Mouse (Mus musculus) limb, embryonic 14.5 days (tissue): ENCODE results near the gene Slc22a3. TPM values are rescaled to one million over a fixed set of nuclear protein-coding genes. Genes with fewer than 3 reads are reported as not detected.

Experiments
- ATAC-seq: fragments of 200-750 bp; cut with Nextera tagmentation; 2 replicates; pipeline ENCODE4 v1.8.0; 2017; ENCODE audit warnings: low read depth, moderate number of reproducible peaks, moderate TSS enrichment; ENCODE audit not compliant: low FRiP score
- DNase-seq: peaks from one replicate; pipeline ENCODE4 v3.0.0-alpha.2; 2015; ENCODE audit warnings: low spot score
- H3K27ac ChIP-seq: fragments of 300-500 bp; sonication (generic); replicated peaks from 2 replicates; pipeline ENCODE4 v1.5.1; 2014; ENCODE audit warnings: low read depth, mild to moderate bottlenecking, low read length, moderate library complexity, mixed read lengths
- H3K27me3 ChIP-seq: fragments of 300-500 bp; sonication (generic); 2 replicates; pipeline ENCODE4 v1.6.1; 2014; ENCODE audit warnings: low read length, mixed read lengths; ENCODE audit not compliant: control insufficient read depth, insufficient read depth
- H3K36me3 ChIP-seq: fragments of 300-500 bp; sonication (generic); 2 replicates; pipeline ENCODE4 v1.6.1; 2014; ENCODE audit warnings: mild to moderate bottlenecking, low read length, moderate library complexity, mixed read lengths; ENCODE audit not compliant: control insufficient read depth, insufficient read depth
- H3K4me1 ChIP-seq: fragments of 300-500 bp; sonication (generic); 2 replicates; pipeline ENCODE4 v1.6.1; 2014; ENCODE audit warnings: antibody characterized with exemption, low read length, mixed read lengths; ENCODE audit not compliant: control insufficient read depth, insufficient read depth
- H3K4me2 ChIP-seq: fragments of 300-500 bp; sonication (generic); replicated peaks from 2 replicates; pipeline ENCODE4 v1.6.1; 2014; ENCODE audit warnings: low read depth, mild to moderate bottlenecking, low read length, moderate library complexity; ENCODE audit not compliant: severe bottlenecking
- H3K4me3 ChIP-seq: fragments of 300-500 bp; sonication (generic); replicated peaks from 2 replicates; pipeline ENCODE4 v1.5.1; 2014; ENCODE audit warnings: low read length
- H3K9ac ChIP-seq: fragments of 300-500 bp; sonication (generic); 2 replicates; pipeline ENCODE4 v1.6.1; 2014; ENCODE audit warnings: mild to moderate bottlenecking, low read depth, low read length, moderate library complexity; ENCODE audit not compliant: severe bottlenecking
- H3K9me3 ChIP-seq: fragments of 300-500 bp; sonication (generic); 2 replicates; pipeline ENCODE4 v1.6.1; 2016; ENCODE audit warnings: low read length; ENCODE audit not compliant: control insufficient read depth
- POLR2A ChIP-seq: fragments of 200-500 bp; IDR thresholded peaks from 2 replicates; pipeline ENCODE4 v1.8.0; 2012; ENCODE audit warnings: inconsistent platforms, mild to moderate bottlenecking, moderate library complexity, borderline replicate concordance; ENCODE audit not compliant: insufficient read depth, insufficient read length; ENCODE audit errors: extremely low read depth
- WGBS: fragments of 180-500 bp; shearing (Covaris S2); extraction: QIAGEN DNeasy Blood & Tissue Kit; methylation state at CpG from one replicate; pipeline ENCODE4 v1.1.7; 2014; 5-methylcytosine and 5-hydroxymethylcytosine counted together
- polyA plus RNA-seq, 2 experiments: library from polyadenylated mRNA; depleted of rRNA in 1 of 2; stranded (reverse) in 1 of 2; unstranded in 1 of 2; fragments of >200 nt; fragmentation: Nextera tagmentation in 1 of 2; extraction: Ambion mirVana in 1 of 2; gene quantifications; 2 replicates each; pipeline versions ENCODE4 v1.2.1 to v1.2.3; 2012 to 2014

Gene Slc22a3
- polyA plus RNA-seq, 2 experiments: 1.5 to 2.2 TPM

DNA sequence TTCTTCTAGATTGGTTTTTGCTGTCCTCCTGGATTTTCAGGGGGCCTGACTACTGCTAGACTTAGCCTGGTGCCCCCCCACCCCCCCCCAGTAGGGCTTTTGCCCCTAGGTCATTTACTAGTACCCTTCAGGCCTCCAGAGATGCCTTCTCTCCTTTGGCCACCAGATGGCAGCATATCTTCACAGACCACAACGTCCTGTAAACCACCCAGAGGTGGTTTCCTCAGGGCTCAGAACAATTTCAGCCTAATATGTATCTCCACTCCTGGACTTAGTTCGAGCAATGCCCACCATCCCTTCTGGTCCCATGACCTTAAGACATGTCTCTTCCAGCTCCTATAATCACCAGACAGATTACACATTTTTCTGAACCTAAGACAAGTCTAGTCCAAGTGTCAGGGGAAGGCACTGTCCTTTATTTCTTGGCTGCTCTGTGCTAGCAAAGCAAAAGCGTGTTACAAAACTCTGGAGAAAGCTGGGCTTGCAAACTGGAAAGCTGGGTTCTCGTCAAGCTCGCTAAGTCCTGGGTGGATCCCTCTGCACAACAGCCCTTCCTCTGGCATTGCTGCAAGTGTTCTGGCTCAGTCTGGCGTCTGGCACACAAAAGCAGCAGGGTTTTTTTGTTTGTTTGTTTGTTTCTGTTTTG lies 91.1 kb downstream of the Slc22a3 start:
- no peaks in the 10 kb centered on the region for H3K9me3 ChIP-seq
- H3K4me1 ChIP-seq: peaks cover 23% of the 10 kb centered on the region
- H3K9ac ChIP-seq: no peak overlapping the region
- no peaks in the 10 kb centered on the region for H3K36me3 ChIP-seq
- TF ChIP-seq POLR2A: no peak
- 39% methylated on average over 6 of the region's 6 CpGs for WGBS
- H3K27ac ChIP-seq: no peak overlapping the region
- DNase-seq (peak; percentile 82), ATAC-seq (peak; percentile 54; the same call in 1 of the 2 replicates)
- H3K4me3 ChIP-seq: no peak overlapping the region
- H3K4me2 ChIP-seq: no peak overlapping the region
- H3K27me3 ChIP-seq: no peaks in the 10 kb centered on the region

GRCm38 (mm10) chr17:12415741-12416140 lies 91.8 kb downstream of the Slc22a3 start:
- H3K9ac ChIP-seq: 0 out of 2 replicates have a peak overlapping the region, but pooled peaks have one; percentile 16
- TF ChIP-seq POLR2A: no peak
- peak overlapping the region; percentile 33; the same call in 1 of the 2 replicates for H3K27ac ChIP-seq

DNA sequence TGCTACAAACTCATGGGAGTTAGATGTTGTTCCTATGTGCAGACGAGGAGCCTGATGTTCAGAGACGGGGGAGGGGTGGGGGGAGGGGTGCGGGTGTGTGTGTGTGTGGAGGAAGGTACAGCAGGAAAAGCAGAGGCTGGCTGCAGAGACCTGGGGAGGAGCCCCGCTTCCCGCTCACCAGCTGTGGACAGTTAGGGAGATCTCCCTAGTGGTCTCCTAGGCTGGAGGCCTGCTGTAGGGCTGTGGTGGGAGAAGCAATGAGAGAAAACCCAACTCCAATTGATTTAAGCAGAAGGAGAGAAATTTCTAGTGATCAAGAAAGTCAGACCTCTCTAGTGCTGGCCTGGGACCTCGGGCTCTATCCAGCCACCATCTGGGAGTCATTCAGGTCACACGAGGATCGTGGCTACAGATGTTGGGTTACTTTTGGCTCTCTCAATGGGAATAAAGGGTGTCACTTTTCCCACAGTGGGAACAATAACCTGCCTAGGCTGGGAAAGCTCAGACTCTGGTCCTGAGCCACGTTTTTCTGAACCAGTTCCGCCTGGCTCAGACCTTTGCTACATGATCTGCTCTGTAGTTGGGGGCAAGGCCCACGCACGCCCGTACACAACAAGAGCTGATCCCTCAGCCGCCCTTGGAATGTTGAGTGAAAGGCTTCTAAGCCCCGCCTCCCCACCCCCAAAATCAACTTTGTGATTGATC lies 92.3 kb downstream of the Slc22a3 start:
- WGBS: 25% methylated on average over 15 of the region's 15 CpGs
- DNase-seq (no peak), ATAC-seq (peak; percentile 41; the same call in 1 of the 2 replicates)
- Histone ChIP-seq H3K9ac (0 out of 2 replicates have a peak overlapping the region, but pooled peaks have one; percentile 16), H3K9me3 (no peaks in the 10 kb centered on the region), H3K27me3 (no peaks in the 10 kb centered on the region), H3K4me2 (no peak overlapping the region), H3K27ac (peak overlapping the region; percentile 33; the same call in 1 of the 2 replicates), H3K4me1 (peaks cover 23% of the 10 kb centered on the region), H3K36me3 (no peaks in the 10 kb centered on the region), H3K4me3 (no peak overlapping the region)
- no peak for TF ChIP-seq POLR2A

More at GRCm38 (mm10) chr17:12415741-12416140, 91.8 kb downstream of the Slc22a3 start:
- no peak for ATAC-seq
- Histone ChIP-seq H3K4me3 (no peak overlapping the region), H3K4me2 (no peak overlapping the region), H3K36me3 (no peaks in the 10 kb centered on the region), H3K4me1 (peaks cover 23% of the 10 kb centered on the region), H3K9me3 (no peaks in the 10 kb centered on the region), H3K27me3 (no peaks in the 10 kb centered on the region)
- DNase-seq: no peak
- WGBS: 50% methylated on average over 5 of the region's 5 CpGs

DNA sequence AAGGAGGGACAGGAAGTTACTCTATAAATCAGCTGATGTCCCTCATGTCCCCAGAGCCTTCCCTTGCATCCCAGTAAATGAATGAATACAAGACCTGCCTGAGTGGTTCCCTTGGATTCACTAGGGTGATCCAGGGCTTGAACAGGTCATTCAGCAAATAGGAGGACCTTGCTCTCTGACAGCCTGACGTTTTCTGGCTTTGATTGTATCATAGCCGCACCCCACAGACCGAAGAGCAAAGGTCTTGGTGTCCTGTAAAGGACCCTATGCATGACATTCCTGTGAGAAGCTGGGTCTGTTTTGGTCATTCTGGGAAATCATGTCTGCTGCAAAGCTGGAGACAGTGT lies 94.6 kb downstream of the Slc22a3 start:
- no peaks in the 10 kb centered on the region for H3K27me3 ChIP-seq
- 0 out of 2 replicates have a peak overlapping the region, but pooled peaks have one; percentile 10 for H3K27ac ChIP-seq
- no peak for TF ChIP-seq POLR2A

DNA sequence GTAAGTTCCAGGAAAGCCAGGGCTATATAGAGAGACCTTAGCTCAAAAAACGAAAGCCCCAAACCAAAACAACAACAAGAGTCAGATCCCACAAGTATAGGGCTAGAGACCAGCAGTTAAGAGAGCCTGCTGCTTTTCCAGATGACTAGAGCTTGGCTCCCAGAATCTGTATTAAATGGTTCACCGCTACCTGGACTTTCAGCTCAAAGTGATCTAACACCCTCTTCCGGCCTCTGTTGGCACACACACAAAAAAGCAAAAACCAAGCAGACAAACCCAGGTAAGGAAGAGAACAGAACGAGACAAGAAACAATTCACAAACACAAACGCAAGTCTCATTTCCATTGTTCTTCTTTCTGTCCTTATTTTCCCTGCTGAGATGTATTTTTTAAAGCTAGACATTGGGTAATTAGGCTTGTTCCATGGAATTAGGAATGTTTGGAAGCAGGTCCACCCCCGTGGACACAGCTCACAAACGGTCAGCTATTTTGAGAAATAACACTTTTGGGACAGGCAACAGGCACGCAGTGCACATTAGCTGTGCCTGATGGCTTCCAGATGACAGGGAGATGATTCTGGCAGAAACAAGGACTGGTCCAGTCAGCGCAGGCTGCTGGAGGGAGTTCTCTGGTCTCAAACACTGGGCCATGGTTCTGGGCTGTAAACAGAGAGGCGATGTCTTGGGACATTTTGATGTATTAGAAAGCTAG lies 95.2 kb downstream of the Slc22a3 start:
- no peaks in the 10 kb centered on the region for H3K36me3 ChIP-seq
- peaks cover 30% of the 10 kb centered on the region for H3K4me1 ChIP-seq
- H3K4me3 ChIP-seq: no peak overlapping the region
- H3K9ac ChIP-seq: no peak overlapping the region
- no peaks in the 10 kb centered on the region for H3K9me3 ChIP-seq
- DNase-seq: peak; percentile 59
- TF ChIP-seq POLR2A: no peak
- peak overlapping the region; percentile 28; the same call in 1 of the 2 replicates for H3K27ac ChIP-seq
- ATAC-seq: peak; percentile 75
- WGBS: 30% methylated on average over 10 of the region's 10 CpGs
- H3K4me2 ChIP-seq: no peak overlapping the region
- H3K27me3 ChIP-seq: no peaks in the 10 kb centered on the region

More for the DNA sequence above, 94.6 kb downstream of the Slc22a3 start:
- no peak overlapping the region for H3K4me3 ChIP-seq
- no peak overlapping the region for H3K9ac ChIP-seq
- no peaks in the 10 kb centered on the region for H3K9me3 ChIP-seq
- no peak for ATAC-seq
- no peak for DNase-seq
- 57% methylated on average over 3 of the region's 3 CpGs for WGBS
- no peaks in the 10 kb centered on the region for H3K36me3 ChIP-seq
- peaks cover 30% of the 10 kb centered on the region for H3K4me1 ChIP-seq
- no peak overlapping the region for H3K4me2 ChIP-seq
